In genomic region chr12:5549796-5550195, GRCm38 (mm10) we compare ENCODE assay signal across 18 mouse cellular contexts.
DNase-seq lines count a peak whose midpoint lies in the region; ATAC-seq lines count a peak whose summit lies in the region.
"Had no signal": no experiment of that assay in that cellular context is flagged by ENCODE, and none has a peak within 500 bp of the region (broad histone marks: within the 10 kb centered on the region; RNA-seq: fewer than 3 reads in every experiment).

No protein-coding gene starts in this region.

- peaks cover 9% of the 10 kb centered on the region for H3K4me1 ChIP-seq in forebrain, embryonic 12.5 days
- peaks cover 18% of the 10 kb centered on the region for H3K4me1 ChIP-seq in forebrain, embryonic 15.5 days
- H3K4me1 ChIP-seq in hindbrain, embryonic 10.5 days (replicated peaks) = peaks cover 10% of the 10 kb centered on the region
- no peaks in the 10 kb centered on the region for H3K4me1 ChIP-seq in neural tube, embryonic 11.5 days (ENCODE audit: control insufficient read depth, insufficient read depth, low read length)
- H3K4me1 ChIP-seq: megakaryocyte, embryonic 14.5 days had no signal

- H3K4me2 ChIP-seq in forebrain, embryonic 12.5 days = no peak overlapping the region
- no peak overlapping the region for H3K4me2 ChIP-seq in forebrain, embryonic 15.5 days (replicated peaks)
- no peak overlapping the region for H3K4me2 ChIP-seq in neural tube, embryonic 11.5 days (ENCODE audit: low read depth)
- H3K4me2 ChIP-seq: limb, embryonic 15.5 days; lung, embryonic 14.5 days had no signal

- H3K36me3 ChIP-seq in forebrain, embryonic 12.5 days (replicated peaks) = no peaks in the 10 kb centered on the region
- H3K36me3 ChIP-seq in forebrain, embryonic 15.5 days = no peaks in the 10 kb centered on the region
- H3K36me3 ChIP-seq in hindbrain, embryonic 10.5 days = no peaks in the 10 kb centered on the region
- H3K36me3 ChIP-seq in neural tube, embryonic 11.5 days (ENCODE audit: control insufficient read depth, insufficient read depth, low read length) = no peaks in the 10 kb centered on the region
- H3K36me3 ChIP-seq: limb, embryonic 15.5 days had no signal

- H3K27ac ChIP-seq in forebrain, embryonic 12.5 days = no peak overlapping the region
- H3K27ac ChIP-seq in forebrain, embryonic 15.5 days (replicated peaks) = no peak overlapping the region
- 0 out of 2 replicates have a peak overlapping the region, but pooled peaks have one; percentile 2 for H3K27ac ChIP-seq in hindbrain, embryonic 10.5 days
- H3K27ac ChIP-seq in neural tube, embryonic 11.5 days (ENCODE audit: low read depth, low read length) = no peak overlapping the region
- H3K27ac ChIP-seq: kidney, postnatal 0 days; limb, embryonic 15.5 days had no signal

- peak; percentile 59 for ATAC-seq in forebrain, embryonic 12.5 days (ENCODE audit: low FRiP score)
- ATAC-seq in forebrain, embryonic 15.5 days (replicated peaks) = no peak; the same call in 1 of the 2 replicates
- no peak for ATAC-seq in neural tube, embryonic 11.5 days (ENCODE audit: insufficient read depth, low FRiP score, low TSS enrichment)
- no peak for ATAC-seq in megakaryocyte, adult 5-6 weeks (ENCODE audit: poor library complexity, severe bottlenecking)
- ATAC-seq: activated CD4-positive, CD25-positive, alpha-beta regulatory T cell, adult 4 months had no signal

- 27% methylated on average over 7 of the region's 7 CpGs for WGBS in forebrain, embryonic 12.5 days
- 15% methylated on average over 7 of the region's 7 CpGs for WGBS in forebrain, embryonic 15.5 days
- WGBS in hindbrain, embryonic 10.5 days = 24% methylated on average over 7 of the region's 7 CpGs
- 35% methylated on average over 7 of the region's 7 CpGs for WGBS in neural tube, embryonic 11.5 days

- no peaks in the 10 kb centered on the region for H3K9me3 ChIP-seq in forebrain, embryonic 12.5 days
- no peaks in the 10 kb centered on the region for H3K9me3 ChIP-seq in forebrain, embryonic 15.5 days
- H3K9me3 ChIP-seq in hindbrain, embryonic 10.5 days = no peaks in the 10 kb centered on the region
- no peaks in the 10 kb centered on the region for H3K9me3 ChIP-seq in neural tube, embryonic 11.5 days (ENCODE audit: control insufficient read depth, low read length)
- H3K9me3 ChIP-seq: limb, embryonic 15.5 days had no signal

- peak; percentile 36 for DNase-seq in embryo, embryonic 10 days (ENCODE audit: low spot score)
- DNase-seq in hindbrain, embryonic 10.5 days (ENCODE audit: low spot score) = peak; percentile 36
- DNase-seq in neural tube, embryonic 11.5 days (ENCODE audit: low spot score) = peak; percentile 11
- no peak for DNase-seq in adrenal gland, adult 2 months
- no peak for DNase-seq in frontal cortex, postnatal 36 days (ENCODE audit: low spot score in 2 of 2)
- DNase-seq: B cell, adult 2 months; cerebellum, adult 9-11 months; gastrocnemius, postnatal 25 days; layer of hippocampus, postnatal 36 days; lung, embryonic 14.5 days; right cerebral cortex, postnatal 14 days had no signal

- H3K27me3 ChIP-seq in forebrain, embryonic 12.5 days = no peaks in the 10 kb centered on the region
- no peaks in the 10 kb centered on the region for H3K27me3 ChIP-seq in forebrain, embryonic 15.5 days
- 0 out of 2 replicates have a peak, but pooled peaks cover 6% of the 10 kb centered on the region for H3K27me3 ChIP-seq in hindbrain, embryonic 10.5 days (ENCODE audit: insufficient read depth, poor library complexity, severe bottlenecking)
- no peaks in the 10 kb centered on the region for H3K27me3 ChIP-seq in neural tube, embryonic 11.5 days (ENCODE audit: control insufficient read depth, insufficient read depth, low read length)
- H3K27me3 ChIP-seq: limb, embryonic 15.5 days; megakaryocyte, embryonic 14.5 days had no signal

- no peak overlapping the region for H3K9ac ChIP-seq in forebrain, embryonic 12.5 days
- H3K9ac ChIP-seq in forebrain, embryonic 15.5 days (replicated peaks) = no peak overlapping the region
- H3K9ac ChIP-seq in neural tube, embryonic 11.5 days (ENCODE audit: low read length) = no peak overlapping the region
- H3K9ac ChIP-seq: limb, embryonic 15.5 days; lung, embryonic 14.5 days had no signal

- no peak overlapping the region for H3K4me3 ChIP-seq in forebrain, embryonic 12.5 days (replicated peaks)
- H3K4me3 ChIP-seq in forebrain, embryonic 15.5 days = no peak overlapping the region
- H3K4me3 ChIP-seq in hindbrain, embryonic 10.5 days = no peak overlapping the region
- H3K4me3 ChIP-seq in neural tube, embryonic 11.5 days (ENCODE audit: low read depth, low read length) = no peak overlapping the region
- H3K4me3 ChIP-seq: limb, embryonic 15.5 days; megakaryocyte, embryonic 14.5 days had no signal

Comparison
In these comparisons a context has a peak if more than half of its experiments do, and no peak if none do; other contexts are left out.
1. DNase-seq: peak in embryo, embryonic 10 days (single experiment), hindbrain, embryonic 10.5 days (single experiment) and neural tube, embryonic 11.5 days (single experiment); none in adrenal gland, adult 2 months (single experiment) and frontal cortex, postnatal 36 days (0 of 2).